Mouse (Mus musculus) stomach, postnatal 0 days (tissue): ENCODE measurements at regions not wholly inside any gene's neighbourhood (a gene's known extent, or its start where the extent isn't known, plus 50 kb on each side); places are given as distances from the start of the nearest gene placed in this dataset.

Experiments used
- ATAC-seq: fragments of 200-750 bp; cut with Nextera tagmentation; 2 replicates; pipeline ENCODE4 v1.8.0; 2017; ENCODE audit not compliant: low FRiP score, low TSS enrichment
- DNase-seq: peaks from one replicate; pipeline ENCODE4 v3.0.0-alpha.2; 2016; ENCODE audit warnings: low spot score
- H3K27ac ChIP-seq: fragments of 300-500 bp; sonication (generic); replicated peaks from 2 replicates; pipeline ENCODE4 v1.5.1; 2014; ENCODE audit warnings: mild to moderate bottlenecking, control low read depth
- H3K27me3 ChIP-seq: fragments of 300-500 bp; sonication (generic); 2 replicates; pipeline ENCODE4 v1.6.1; 2014; ENCODE audit warnings: low read length; ENCODE audit not compliant: control insufficient read depth, insufficient read depth
- H3K36me3 ChIP-seq: fragments of 300-500 bp; sonication (generic); 2 replicates; pipeline ENCODE4 v1.6.1; 2014; ENCODE audit warnings: low read length, mixed read lengths; ENCODE audit not compliant: control insufficient read depth, insufficient read depth
- H3K4me1 ChIP-seq: fragments of 300-500 bp; sonication (generic); replicated peaks from 2 replicates; pipeline ENCODE4 v1.6.1; 2014; ENCODE audit warnings: antibody characterized with exemption; ENCODE audit not compliant: control insufficient read depth, insufficient read depth
- H3K4me2 ChIP-seq: fragments of 300-500 bp; sonication (generic); replicated peaks from 2 replicates; pipeline ENCODE4 v1.6.1; 2014; ENCODE audit warnings: low read depth, mild to moderate bottlenecking, control low read depth, moderate library complexity
- H3K4me3 ChIP-seq: fragments of 300-500 bp; sonication (generic); 2 replicates; pipeline ENCODE4 v1.5.1; 2014; ENCODE audit warnings: low read depth, low read length, control low read depth
- H3K9ac ChIP-seq: fragments of 300-500 bp; sonication (generic); 2 replicates; pipeline ENCODE4 v1.6.1; 2014; ENCODE audit warnings: mild to moderate bottlenecking, low read length, control low read depth, mixed read lengths
- H3K9me3 ChIP-seq: fragments of 300-500 bp; sonication (generic); 2 replicates; pipeline ENCODE4 v1.6.1; 2016; ENCODE audit warnings: low read length; ENCODE audit not compliant: control insufficient read depth
- CTCF ChIP-seq: IDR thresholded peaks from 2 replicates; pipeline ENCODE4 v1.5.1; 2016; ENCODE audit warnings: antibody characterized with exemption, low read depth, mild to moderate bottlenecking, moderate library complexity
- EP300 ChIP-seq: optimal IDR thresholded peaks from 2 replicates; pipeline ENCODE3; 2016; ENCODE audit warnings: antibody characterized with exemption
- WGBS: fragments of 180-500 bp; shearing (Covaris S2); extraction: QIAGEN DNeasy Blood & Tissue Kit; methylation state at CpG from one replicate; pipeline ENCODE4 v1.1.7; 2014; 5-methylcytosine and 5-hydroxymethylcytosine counted together

GRCm38 (mm10) chr1:12409738-12410523 is 996.0 kb downstream of the A830018L16Rik start:
- ATAC-seq, result no peak
- Histone ChIP-seq H3K9ac (no peak overlapping the region), H3K4me3 (no peak overlapping the region), H3K27ac (no peak overlapping the region), H3K4me2 (no peak overlapping the region), H3K9me3 (no peaks in the 10 kb centered on the region), H3K36me3 (no peaks in the 10 kb centered on the region), H3K4me1 (no peaks in the 10 kb centered on the region), H3K27me3 (no peaks in the 10 kb centered on the region)
- no peak for DNase-seq
- 83% methylated on average over 6 of the region's 6 CpGs for WGBS
- no peak for TF ChIP-seq EP300
- TF ChIP-seq CTCF, result no peak

DNA sequence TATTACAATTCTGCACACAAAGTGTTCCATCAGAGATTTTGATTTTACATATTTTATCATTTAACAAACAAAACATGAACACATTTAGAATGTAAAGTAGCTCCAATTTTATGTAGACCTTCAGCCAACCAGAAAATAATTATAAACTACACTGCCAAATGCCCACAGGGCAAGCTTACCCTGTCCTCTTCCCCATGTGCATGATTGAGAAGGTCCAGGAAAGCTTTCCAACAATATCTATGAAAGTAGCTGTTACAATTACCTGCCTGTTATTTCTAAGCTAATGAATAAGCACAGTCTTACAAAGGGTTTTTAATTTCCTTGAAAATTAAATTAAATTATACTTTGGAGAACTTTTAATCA is 996.6 kb downstream of the A830018L16Rik start:
- Histone ChIP-seq H3K9me3 (no peaks in the 10 kb centered on the region), H3K4me2 (no peak overlapping the region)
- TF ChIP-seq CTCF (no peak), EP300 (no peak)

GRCm38 (mm10) chr1:12424510-12424909 is 1010.6 kb downstream of the A830018L16Rik start:
- no peak overlapping the region for H3K27ac ChIP-seq
- H3K9ac ChIP-seq, result no peak overlapping the region
- H3K4me1 ChIP-seq, result no peaks in the 10 kb centered on the region
- no peaks in the 10 kb centered on the region for H3K36me3 ChIP-seq
- 47% methylated on average over 2 of the region's 2 CpGs for WGBS
- no peaks in the 10 kb centered on the region for H3K9me3 ChIP-seq
- H3K27me3 ChIP-seq, result no peaks in the 10 kb centered on the region
- ATAC-seq (no peak), DNase-seq (no peak)
- TF ChIP-seq CTCF, result no peak
- no peak for TF ChIP-seq EP300
- no peak overlapping the region for H3K4me3 ChIP-seq
- no peak overlapping the region for H3K4me2 ChIP-seq

More for the DNA sequence above, 996.6 kb downstream of the A830018L16Rik start:
- H3K27me3 ChIP-seq, result no peaks in the 10 kb centered on the region
- no peak for ATAC-seq
- H3K4me1 ChIP-seq, result no peaks in the 10 kb centered on the region
- DNase-seq, result no peak
- no peak overlapping the region for H3K9ac ChIP-seq
- no peak overlapping the region for H3K4me3 ChIP-seq
- H3K27ac ChIP-seq, result no peak overlapping the region
- H3K36me3 ChIP-seq, result no peaks in the 10 kb centered on the region

GRCm38 (mm10) chr1:12437894-12438293 is 1024.0 kb downstream of the A830018L16Rik start:
- WGBS, result 58% methylated on average over 2 of the region's 2 CpGs
- Histone ChIP-seq H3K9ac (no peak overlapping the region), H3K36me3 (no peaks in the 10 kb centered on the region), H3K4me1 (no peaks in the 10 kb centered on the region), H3K4me3 (no peak overlapping the region), H3K4me2 (no peak overlapping the region), H3K27me3 (no peaks in the 10 kb centered on the region), H3K27ac (no peak overlapping the region), H3K9me3 (no peaks in the 10 kb centered on the region)
- DNase-seq (no peak), ATAC-seq (no peak)
- TF ChIP-seq EP300 (no peak), CTCF (no peak)

- no peaks in the 10 kb centered on the region for H3K9me3 ChIP-seq
- H3K4me1 ChIP-seq, result no peaks in the 10 kb centered on the region
- DNase-seq (no peak), ATAC-seq (no peak)
- H3K9ac ChIP-seq, result no peak overlapping the region
- 88% methylated on average over 2 of the region's 2 CpGs for whole genome bisulfite sequencing
- no peaks in the 10 kb centered on the region for H3K27me3 ChIP-seq
- no peak overlapping the region for H3K27ac ChIP-seq
- H3K4me2 ChIP-seq, result no peak overlapping the region
- no peaks in the 10 kb centered on the region for H3K36me3 ChIP-seq
- no peak for TF ChIP-seq EP300
- TF ChIP-seq CTCF, result no peak
- no peak overlapping the region for H3K4me3 ChIP-seq
These were observed 1052.3 kb downstream of the A830018L16Rik start for GRCm38 (mm10) chr1:12466255-12466654.

- Histone ChIP-seq H3K27me3 (no peaks in the 10 kb centered on the region), H3K4me2 (no peak overlapping the region), H3K9me3 (no peaks in the 10 kb centered on the region), H3K36me3 (no peaks in the 10 kb centered on the region), H3K4me1 (no peaks in the 10 kb centered on the region), H3K9ac (no peak overlapping the region), H3K4me3 (no peak overlapping the region), H3K27ac (no peak overlapping the region)
- DNase-seq (no peak), ATAC-seq (no peak)
- WGBS, result 30% methylated on average over 5 of the region's 5 CpGs
- TF ChIP-seq CTCF (no peak), EP300 (no peak)
These were observed 1065.3 kb downstream of the A830018L16Rik start for GRCm38 (mm10) chr1:12478983-12479763.
